Mouse (Mus musculus) olfactory bulb, adult 2 months (tissue): ENCODE measurements around the gene Rtl5. TPM values are rescaled to one million over a fixed set of nuclear protein-coding genes. Genes with fewer than 3 reads are reported as not detected.

Source experiments
- H3K27ac ChIP-seq: fragments of 200-500 bp; 2 replicates; pipeline ENCODE4 v1.5.1; 2012; ENCODE audit warnings: low read depth, low read length; ENCODE audit not compliant: insufficient read depth
- H3K4me1 ChIP-seq: fragments of 200-500 bp; 2 replicates; pipeline ENCODE4 v1.6.1; 2012; ENCODE audit warnings: low read length; ENCODE audit not compliant: control insufficient read depth, insufficient read depth
- H3K4me3 ChIP-seq: fragments of 200-500 bp; 2 replicates; pipeline ENCODE4 v1.5.1; 2012; ENCODE audit warnings: mild to moderate bottlenecking, low read depth, low read length, moderate library complexity; ENCODE audit not compliant: insufficient read depth
- CTCF ChIP-seq: fragments of 200-500 bp; IDR thresholded peaks from 2 replicates; pipeline ENCODE4 v1.5.1; 2012; ENCODE audit warnings: low read depth, mild to moderate bottlenecking, low read length, moderate library complexity; ENCODE audit not compliant: insufficient read depth
- POLR2A ChIP-seq: fragments of 200-500 bp; IDR thresholded peaks from 2 replicates; pipeline ENCODE4 v1.6.1; 2012; ENCODE audit warnings: mild to moderate bottlenecking, low read depth, low read length, moderate library complexity; ENCODE audit not compliant: insufficient read depth
- WGBS: fragments of 180-500 bp; shearing (Covaris S2); methylation state at CpG from one replicate; pipeline ENCODE4 v1.1.7; 2018; 5-methylcytosine and 5-hydroxymethylcytosine counted together
- polyA plus RNA-seq: library from polyadenylated mRNA; stranded (reverse); fragments of >200 nt; gene quantifications from 2 replicates; pipeline ENCODE4 v1.2.4, GENCODE M21; 2012; ENCODE audit warnings: low replicate concordance; ENCODE audit not compliant: missing spikeins, insufficient read depth, insufficient read length

The Rtl5 gene
- polyA plus RNA-seq, 1 experiment: not detected

GRCm38 (mm10) chrX:102053371-102053770 is 17.7 kb downstream of the Rtl5 start:
- Histone ChIP-seq H3K27ac (no peak overlapping the region), H3K4me1 (no peaks in the 10 kb centered on the region), H3K4me3 (no peak overlapping the region)
- no peak for TF ChIP-seq CTCF
- no peak for TF ChIP-seq POLR2A
- 88% methylated on average over 2 of the region's 2 CpGs for whole genome bisulfite sequencing

GRCm38 (mm10) chrX:102051225-102051624 is 19.9 kb downstream of the Rtl5 start:
- H3K27ac ChIP-seq: no peak overlapping the region
- H3K4me3 ChIP-seq: no peak overlapping the region
- H3K4me1 ChIP-seq: no peaks in the 10 kb centered on the region
- TF ChIP-seq CTCF (no peak), POLR2A (no peak)
- 91% methylated on average over 4 of the region's 4 CpGs for WGBS

- no peak overlapping the region for H3K4me3 ChIP-seq
- H3K4me1 ChIP-seq: no peaks in the 10 kb centered on the region; the same call in 1 of the 2 replicates
- no peak for TF ChIP-seq CTCF
- TF ChIP-seq POLR2A: no peak
- WGBS: 75% methylated on average over 6 of the region's 6 CpGs
- no peak overlapping the region for H3K27ac ChIP-seq
Measured at GRCm38 (mm10) chrX:102050552-102050951, 20.6 kb downstream of the Rtl5 start.

- Histone ChIP-seq H3K4me3 (no peak overlapping the region), H3K27ac (no peak overlapping the region), H3K4me1 (peaks cover 7% of the 10 kb centered on the region; the same call in 1 of the 2 replicates)
- no peak for TF ChIP-seq CTCF
- no peak for TF ChIP-seq POLR2A
- WGBS: 82% methylated on average over 4 of the region's 4 CpGs
Measured at GRCm38 (mm10) chrX:102042386-102042785, 28.7 kb downstream of the Rtl5 start.

- WGBS: 50% methylated on average over 7 of the region's 7 CpGs
- H3K4me1 ChIP-seq: peaks cover 7% of the 10 kb centered on the region; the same call in 1 of the 2 replicates
- no peak overlapping the region for H3K27ac ChIP-seq
- TF ChIP-seq CTCF (no peak), POLR2A (no peak)
- no peak overlapping the region for H3K4me3 ChIP-seq
Measured at GRCm38 (mm10) chrX:102041562-102041961, 29.5 kb downstream of the Rtl5 start.

- H3K4me3 ChIP-seq: no peak overlapping the region
- peaks cover 8% of the 10 kb centered on the region for H3K4me1 ChIP-seq
- 77% methylated on average over 2 of the region's 2 CpGs for WGBS
- TF ChIP-seq POLR2A: no peak
- TF ChIP-seq CTCF: no peak
- no peak overlapping the region for H3K27ac ChIP-seq
Measured at GRCm38 (mm10) chrX:102037506-102037905, 33.6 kb downstream of the Rtl5 start.

- WGBS: 72% methylated on average over 3 of the region's 3 CpGs
- Histone ChIP-seq H3K27ac (no peak overlapping the region), H3K4me1 (peaks cover 9% of the 10 kb centered on the region), H3K4me3 (no peak overlapping the region)
- TF ChIP-seq CTCF: no peak
- TF ChIP-seq POLR2A: no peak
Measured at GRCm38 (mm10) chrX:102036866-102037361, 34.2 kb downstream of the Rtl5 start.

GRCm38 (mm10) chrX:102035671-102036070 is 35.4 kb downstream of the Rtl5 start:
- TF ChIP-seq POLR2A (no peak), CTCF (no peak)

GRCm38 (mm10) chrX:102033566-102033965 is 37.5 kb downstream of the Rtl5 start:
- peaks cover 11% of the 10 kb centered on the region for H3K4me1 ChIP-seq
- no peak overlapping the region for H3K4me3 ChIP-seq
- no peak overlapping the region for H3K27ac ChIP-seq
- TF ChIP-seq POLR2A (no peak), CTCF (no peak)
- 83% methylated on average over 2 of the region's 2 CpGs for WGBS

More at GRCm38 (mm10) chrX:102035671-102036070, 35.4 kb downstream of the Rtl5 start:
- Histone ChIP-seq H3K4me1 (peaks cover 11% of the 10 kb centered on the region), H3K27ac (no peak overlapping the region), H3K4me3 (no peak overlapping the region)
- 81% methylated on average over 3 of the region's 3 CpGs for WGBS

- H3K27ac ChIP-seq: no peak overlapping the region
- no peak overlapping the region for H3K4me3 ChIP-seq
- TF ChIP-seq POLR2A: no peak
- no peak for TF ChIP-seq CTCF
- H3K4me1 ChIP-seq: peaks cover 8% of the 10 kb centered on the region
- WGBS: 57% methylated on average over 8 of the region's 8 CpGs
Measured at GRCm38 (mm10) chrX:102032431-102032830, 38.7 kb downstream of the Rtl5 start.
